Mouse (Mus musculus): ENCODE data around the gene Nup153.

DNA sequence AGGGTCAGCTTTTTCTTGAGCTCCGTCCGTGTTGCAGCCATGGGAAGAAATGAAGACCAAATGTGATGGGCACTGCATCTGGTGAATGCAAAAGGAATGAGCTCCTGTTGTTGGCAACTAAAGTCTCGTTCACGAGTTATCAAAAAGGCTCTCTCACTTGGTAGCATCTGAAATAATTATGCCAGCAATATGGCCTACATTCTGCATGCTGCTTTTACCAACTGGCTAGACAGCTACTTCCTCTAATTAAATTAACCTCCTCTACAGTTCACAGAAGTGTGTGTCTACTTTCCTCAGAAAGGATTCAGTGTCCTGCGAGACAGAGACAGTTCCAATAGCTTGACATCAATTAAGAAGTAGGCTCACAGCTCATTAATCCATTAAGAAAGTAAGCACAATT is 73.2 kb downstream of the Nup153 start:
- TF ChIP-seq CTCF (IDR thresholded peaks at IDR 0.05; ENCODE audit: extremely low read depth, insufficient read depth, insufficient read length, insufficient replicate concordance) (no peak), POLR2A (IDR thresholded peaks at IDR 0.05; ENCODE audit: low read depth, low read length) (no peak)

Measured in spleen, adult 2 months (tissue).